Mouse (Mus musculus) left cerebral cortex, adult 11 months (tissue): ENCODE results near the gene Cnih1.
"Not testable (repeated sequence)": the region's sequence is repeated elsewhere in the genome, so short reads cannot be mapped to it uniquely, and the experiment has no call there.

Source experiments
- DNase-seq: peaks from one replicate; pipeline ENCODE4 v3.0.0; 2022; ENCODE audit warnings: low spot score

Gene Cnih1

GRCm38 (mm10) chr14:46787787-46788504, at the start of gene Cnih1:
TSS of gene Cnih1 (minus strand) at chr14:46788411.
- DNase-seq, result peak; percentile 83

GRCm38 (mm10) chr14:46832354-46833272, 44.4 kb upstream of the Cnih1 start:
- DNase-seq, result peak; percentile 24

DNA sequence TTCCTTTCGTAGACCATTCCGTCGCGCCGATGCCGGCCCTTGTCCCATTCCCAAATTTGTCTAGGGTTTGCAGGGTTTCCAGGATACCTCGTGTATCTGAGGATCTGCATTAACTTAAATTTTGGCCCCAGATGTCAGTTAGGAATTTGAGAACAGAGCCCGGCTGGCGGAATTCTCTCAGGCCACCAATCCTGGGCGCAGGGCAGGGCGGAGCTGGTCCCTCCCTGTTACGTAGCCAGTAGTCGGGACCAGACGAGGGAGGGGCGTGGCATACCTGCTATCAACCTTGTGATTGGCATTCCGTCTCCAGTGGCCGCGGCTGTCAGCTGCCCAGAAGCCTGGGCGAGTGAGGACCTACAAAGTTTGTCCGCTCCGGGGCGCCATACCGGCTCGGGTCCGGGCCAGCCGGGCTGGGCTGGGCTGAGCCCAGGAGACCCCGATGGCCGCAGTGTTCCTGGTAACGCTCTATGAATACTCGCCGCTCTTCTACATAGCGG, 43.7 kb upstream of the Cnih1 start, which contains the start of gene Cgrrf1:
TSS of gene Cgrrf1 (plus strand) at position 289 of the 497 bp plus-strand sequence.
- DNase-seq, result peak; percentile 93

DNA sequence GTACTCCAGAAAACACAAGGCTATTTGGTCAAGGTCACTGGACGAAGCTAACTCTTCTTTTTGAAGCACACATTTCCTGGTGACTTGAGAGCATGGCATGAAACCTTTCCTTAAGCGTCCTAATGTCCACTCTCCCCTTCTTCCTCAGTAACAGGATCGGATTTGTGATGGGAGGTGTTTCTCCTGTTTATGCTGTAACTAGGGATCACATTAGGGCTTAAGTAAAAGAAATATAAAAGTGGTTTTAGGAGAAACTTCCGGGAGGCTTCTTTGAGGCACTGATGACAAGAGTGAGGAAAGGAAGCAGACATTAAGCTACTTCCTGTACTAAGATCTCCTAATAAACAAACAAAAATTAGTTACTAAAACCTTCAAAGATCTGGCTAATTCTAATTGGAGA, 43.1 kb upstream of the Cnih1 start:
- DNase-seq, result no peak

DNA sequence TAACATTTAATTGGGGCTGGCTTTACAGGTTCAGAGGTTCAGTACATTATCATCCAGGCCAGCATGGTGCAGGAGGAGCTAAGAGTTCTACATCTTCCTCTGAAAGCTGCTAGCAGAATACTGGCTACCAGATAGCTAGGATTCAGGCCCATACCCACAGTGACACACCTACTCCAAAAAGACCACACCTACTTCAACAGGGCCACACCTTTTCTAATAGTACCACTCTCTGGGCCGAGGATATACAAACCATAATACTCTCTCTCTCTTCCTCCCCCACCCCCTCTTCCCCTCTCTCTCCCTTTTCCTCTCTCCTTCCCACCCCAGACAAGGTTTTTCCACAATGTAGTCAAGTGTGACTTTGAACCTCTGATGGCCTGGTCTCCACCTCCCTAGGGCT, 39.2 kb upstream of the Cnih1 start:
- no peak for DNase-seq

GRCm38 (mm10) chr14:46823996-46824395, 35.8 kb upstream of the Cnih1 start:
- no peak for DNase-seq

- DNase-seq, result peak; percentile 92
These were observed 33.9 kb upstream of the Cnih1 start, which contains the start of gene Gmfb for GRCm38 (mm10) chr14:46821873-46822716. TSS of gene Gmfb (minus strand) at chr14:46822242.

GRCm38 (mm10) chr14:46821271-46821872, 33.2 kb upstream of the Cnih1 start:
- no peak for DNase-seq

DNA sequence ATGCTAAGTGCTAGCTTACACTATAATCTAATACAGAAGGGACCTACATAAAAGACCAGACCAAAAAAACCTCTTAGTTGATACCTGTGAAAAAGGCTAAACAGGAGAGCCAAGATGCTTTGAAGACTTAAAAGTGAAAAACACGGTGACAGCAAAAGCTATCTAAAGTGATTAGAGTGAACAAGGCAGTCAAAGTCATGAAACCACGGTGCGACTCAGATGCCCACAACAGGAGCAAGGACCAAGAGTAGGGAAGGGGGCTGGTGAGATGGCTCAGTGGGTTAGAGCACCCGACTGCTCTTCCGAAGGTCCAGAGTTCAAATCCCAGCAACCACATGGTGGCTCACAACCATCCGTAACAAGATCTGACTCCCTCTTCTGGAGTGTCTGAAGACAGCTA, 31.8 kb upstream of the Cnih1 start:
- DNase-seq, result not testable (repeated sequence)

DNA sequence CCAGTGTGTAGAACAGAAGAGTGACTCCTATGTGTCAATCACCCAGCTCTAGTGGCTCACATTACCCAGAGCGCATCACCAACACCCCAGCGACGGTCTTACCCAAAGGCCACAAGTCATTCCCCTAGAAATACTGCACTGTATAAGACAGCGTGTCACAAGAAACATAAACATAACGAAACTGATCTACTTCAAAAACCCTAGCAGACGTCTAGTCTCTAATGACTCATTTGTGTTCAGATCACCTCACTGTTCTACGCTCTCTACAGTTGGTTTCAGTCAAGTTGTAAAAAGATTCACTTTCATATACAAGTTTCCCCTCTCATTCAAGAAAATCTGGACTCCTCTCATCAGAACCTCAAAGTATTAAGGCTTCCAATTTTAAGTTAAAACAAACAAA, 30.5 kb upstream of the Cnih1 start:
- no peak for DNase-seq

DNA sequence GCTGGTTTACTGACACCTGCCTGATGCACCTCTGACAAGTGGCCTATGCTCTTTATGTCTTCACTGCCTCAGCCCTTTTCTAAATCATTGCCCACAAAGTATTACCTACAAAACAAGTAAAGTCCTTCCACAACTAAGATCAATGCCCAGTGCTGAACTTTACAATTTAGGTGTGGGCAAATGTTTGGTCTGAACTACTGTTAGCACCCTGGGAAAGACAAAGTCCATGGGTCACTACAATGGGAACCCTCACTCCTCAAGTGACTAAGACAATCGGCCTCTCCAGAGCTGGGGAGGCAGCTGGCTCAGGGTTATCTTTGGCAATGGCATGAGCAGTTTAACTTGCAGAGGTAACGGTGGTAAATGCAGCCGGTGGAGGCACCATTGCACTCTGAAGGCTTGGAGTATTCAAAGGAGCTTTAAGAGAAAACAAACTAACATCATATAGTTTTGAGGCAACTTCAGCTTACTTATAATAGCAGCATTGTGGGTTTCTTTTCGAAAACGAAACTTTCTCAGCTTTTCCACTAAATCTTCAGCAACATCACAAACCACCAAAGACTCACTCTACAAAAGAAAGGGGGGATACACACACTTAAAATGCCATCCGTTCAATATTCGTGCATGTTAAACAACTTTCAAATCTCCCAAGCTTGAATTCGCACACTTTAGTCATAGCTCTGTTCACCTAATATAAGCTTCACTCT, 28.9 kb upstream of the Cnih1 start:
- DNase-seq, result no peak

DNA sequence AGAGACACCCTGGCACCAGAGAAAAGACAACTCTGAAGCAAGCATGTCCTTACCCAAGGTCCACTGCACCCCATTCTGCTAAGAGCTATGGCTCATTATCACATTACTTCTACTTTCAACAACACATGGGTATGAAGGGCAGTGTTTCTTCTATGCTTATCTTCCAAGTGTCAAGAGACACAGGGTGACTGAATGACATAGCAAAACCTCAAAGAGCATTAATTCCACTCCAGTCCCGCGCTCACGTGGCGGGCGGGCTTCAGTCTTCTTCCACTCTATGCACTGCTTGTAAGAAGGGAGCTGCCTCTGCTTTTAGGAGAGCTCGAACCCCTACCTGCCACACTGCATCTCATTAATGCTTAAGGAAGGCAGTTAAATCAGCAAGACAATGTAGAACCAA, 27.4 kb upstream of the Cnih1 start:
- no peak for DNase-seq

- no peak for DNase-seq
These were observed 19.7 kb upstream of the Cnih1 start for GRCm38 (mm10) chr14:46807927-46808326.

DNA sequence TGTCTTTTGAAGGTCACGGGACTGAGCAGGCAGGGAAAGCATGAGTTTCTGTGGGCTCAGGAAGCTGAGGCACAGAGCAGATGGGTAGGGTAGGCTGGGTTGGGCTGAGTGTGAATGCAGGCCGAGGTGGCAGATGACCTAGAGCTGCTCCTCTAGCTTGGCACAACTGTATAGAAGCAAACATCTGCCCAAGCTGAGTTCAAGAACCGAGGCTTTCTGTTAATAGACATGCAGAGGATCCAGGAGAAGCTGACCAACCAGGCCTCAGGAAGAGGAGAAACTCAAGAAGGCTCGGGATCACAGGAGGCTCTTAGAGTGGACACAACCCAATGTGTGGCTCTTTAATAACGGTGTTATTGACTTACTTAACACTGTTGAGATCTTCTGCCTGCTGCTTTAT, 18.0 kb upstream of the Cnih1 start:
- no peak for DNase-seq

DNA sequence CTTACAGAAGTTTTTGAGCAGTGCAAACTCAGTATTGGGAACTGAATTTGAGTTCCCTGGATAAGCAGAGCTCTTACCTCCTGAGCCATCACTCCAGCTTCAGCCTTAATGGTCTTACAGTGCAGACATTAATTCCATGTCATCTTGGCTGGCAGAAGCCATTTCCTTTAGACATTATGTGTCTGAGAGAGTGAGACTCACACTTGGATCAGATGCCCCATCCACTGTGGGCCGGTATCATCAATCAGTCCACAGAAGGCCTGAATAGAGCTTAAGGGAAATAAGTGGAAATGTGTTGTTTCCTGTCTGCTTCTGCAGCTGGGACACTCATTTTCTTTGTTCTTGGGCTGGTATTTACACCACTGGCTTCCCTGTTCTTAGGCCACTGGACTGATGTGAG, 15.6 kb upstream of the Cnih1 start:
- DNase-seq, result no peak

DNA sequence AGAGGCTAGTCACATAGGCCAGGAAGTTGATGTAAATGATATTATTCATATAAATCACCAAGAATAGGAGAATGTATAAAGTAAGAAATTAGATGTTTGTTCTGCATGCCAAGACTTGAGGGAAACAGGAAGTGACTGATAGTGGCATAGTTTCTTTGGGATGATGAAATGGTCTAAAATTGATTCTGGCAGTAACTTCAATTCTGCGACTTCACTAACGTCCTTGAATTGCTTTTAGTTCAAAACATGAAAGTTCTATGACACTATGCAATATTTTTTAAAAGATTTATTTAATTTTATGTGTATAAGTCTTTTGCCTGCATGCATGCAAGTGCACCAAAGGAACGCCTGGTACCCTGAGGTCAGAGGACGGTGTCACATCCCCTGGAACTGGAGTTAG, 15.0 kb upstream of the Cnih1 start:
- no peak for DNase-seq

GRCm38 (mm10) chr14:46800684-46801345, 12.6 kb upstream of the Cnih1 start:
- DNase-seq, result no peak

- no peak for DNase-seq
These were observed 5.9 kb upstream of the Cnih1 start for GRCm38 (mm10) chr14:46794157-46794556.

DNA sequence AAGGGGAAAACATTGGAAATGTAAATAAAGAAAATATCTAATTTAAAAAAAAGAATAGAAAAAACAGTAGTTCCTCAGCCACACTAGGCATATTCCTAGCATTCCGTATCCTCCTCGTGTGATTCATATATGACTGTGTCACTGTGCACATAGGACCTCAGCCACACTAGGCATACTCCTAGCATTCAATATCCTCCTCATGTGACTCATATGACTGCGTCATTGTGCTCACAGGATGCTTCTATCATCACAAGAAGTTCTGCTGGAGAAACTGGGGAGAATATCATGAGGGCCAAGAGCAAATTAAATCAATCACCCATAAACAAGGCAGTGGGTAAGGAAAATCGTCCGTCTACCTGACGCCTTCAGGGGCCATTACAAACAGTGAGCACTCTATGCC, 2.5 kb upstream of the Cnih1 start:
- DNase-seq, result no peak

- no peak for DNase-seq
These were observed 2.1 kb upstream of the Cnih1 start for GRCm38 (mm10) chr14:46790303-46790702.
